Mouse (Mus musculus) C2C12 (cell line): ENCODE measurements at regions not wholly inside any gene's neighbourhood (a gene's known extent, or its start where the extent isn't known, plus 50 kb on each side); places are given as distances from the start of the nearest gene placed in this dataset.

ENCODE experiments used
- H3K27me3 ChIP-seq: one replicate; pipeline ENCODE4 v1.6.1; 2011; ENCODE audit not compliant: control insufficient read depth, insufficient read depth, insufficient read length
- H3K36me3 ChIP-seq: one replicate; pipeline ENCODE4 v1.6.1; 2011; ENCODE audit not compliant: control insufficient read depth, insufficient read depth
- H3K4me3 ChIP-seq: one replicate; pipeline ENCODE4 v1.5.1; 2011; ENCODE audit warnings: mild to moderate bottlenecking, control low read depth; ENCODE audit not compliant: poor library complexity, insufficient read depth, severe bottlenecking
- H3K79me2 ChIP-seq: one replicate; pipeline ENCODE4 v1.6.1; 2011; ENCODE audit not compliant: control insufficient read depth, insufficient read depth
- H3K79me3 ChIP-seq: one replicate; pipeline ENCODE4 v1.6.1; 2011; ENCODE audit warnings: low read depth, control low read depth
- H3ac ChIP-seq: one replicate; pipeline ENCODE3; 2011; ENCODE audit warnings: low read depth; ENCODE audit not compliant: control insufficient read depth, insufficient read length
- CEBPB ChIP-seq: IDR thresholded peaks from one replicate; pipeline ENCODE4 v1.6.1; 2011; ENCODE audit warnings: low read depth, mild to moderate bottlenecking, control low read depth, moderate library complexity
- CTCF ChIP-seq: IDR thresholded peaks from one replicate; pipeline ENCODE4 v1.5.1; 2011; ENCODE audit not compliant: control insufficient read depth, insufficient read depth, insufficient read length
- FOSL1 ChIP-seq: IDR thresholded peaks from one replicate; pipeline ENCODE4 v1.8.0; 2011; ENCODE audit warnings: mild to moderate bottlenecking, low read length; ENCODE audit not compliant: poor library complexity, insufficient read depth, severe bottlenecking
- MAX ChIP-seq: IDR thresholded peaks from one replicate; pipeline ENCODE4 v1.6.1; 2011; ENCODE audit warnings: mild to moderate bottlenecking, control low read depth
- MYOD1 ChIP-seq: IDR thresholded peaks from one replicate; pipeline ENCODE4 v1.6.1; 2011; ENCODE audit warnings: low read depth; ENCODE audit not compliant: control insufficient read depth, insufficient read length
- MYOG ChIP-seq: IDR thresholded peaks from one replicate; pipeline ENCODE4 v1.6.1; 2011; ENCODE audit not compliant: control insufficient read depth, insufficient read length; ENCODE audit errors: extremely low read depth
- USF1 ChIP-seq: IDR thresholded peaks from one replicate; pipeline ENCODE4 v1.6.1; 2011; ENCODE audit warnings: low read depth, mild to moderate bottlenecking, control low read depth, moderate library complexity

DNA sequence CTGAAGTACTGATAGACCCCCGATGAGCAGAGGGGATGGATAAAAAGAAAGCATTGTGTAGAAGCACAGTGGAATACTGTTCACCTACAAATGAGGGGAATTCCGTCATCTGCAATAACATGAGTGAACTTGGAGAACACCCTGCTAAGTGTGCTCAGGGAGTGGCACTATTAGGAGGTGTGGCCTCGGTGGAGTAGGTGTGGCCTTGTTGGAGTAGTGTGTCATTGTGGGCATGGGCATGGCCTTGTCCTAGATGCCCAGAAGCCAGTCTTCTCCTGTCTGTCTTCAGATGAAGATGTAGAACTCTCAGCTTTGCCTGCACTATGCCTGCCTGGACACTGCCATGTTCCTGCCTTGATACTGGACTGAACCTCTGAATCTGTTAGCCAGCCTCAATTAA is 86.2 kb upstream of the Kl start:
- Histone ChIP-seq H3K79me3 (no peaks in the 10 kb centered on the region), H3ac (no peak overlapping the region), H3K79me2 (no peaks in the 10 kb centered on the region), H3K27me3 (no peaks in the 10 kb centered on the region), H3K4me3 (no peak overlapping the region), H3K36me3 (no peaks in the 10 kb centered on the region)
- TF ChIP-seq MAX: no peak
- TF ChIP-seq USF1: no peak
- TF ChIP-seq CTCF: no peak
- no peak for TF ChIP-seq MYOG
- TF ChIP-seq CEBPB: no peak
- no peak for TF ChIP-seq MYOD1
- TF ChIP-seq FOSL1: no peak

GRCm38 (mm10) chr5:150869954-150870353 is 82.5 kb upstream of the Kl start:
- no peaks in the 10 kb centered on the region for H3K79me3 ChIP-seq
- H3K27me3 ChIP-seq: no peaks in the 10 kb centered on the region
- no peak for TF ChIP-seq USF1
- no peak for TF ChIP-seq MAX
- TF ChIP-seq CTCF: no peak
- no peak for TF ChIP-seq CEBPB
- no peak for TF ChIP-seq MYOD1
- no peak for TF ChIP-seq MYOG
- no peak for TF ChIP-seq FOSL1
- no peaks in the 10 kb centered on the region for H3K36me3 ChIP-seq
- no peaks in the 10 kb centered on the region for H3K79me2 ChIP-seq
- H3K4me3 ChIP-seq: no peak overlapping the region
- no peak overlapping the region for H3ac ChIP-seq

GRCm38 (mm10) chr5:150878805-150879204 is 73.6 kb upstream of the Kl start:
- Histone ChIP-seq H3ac (no peak overlapping the region), H3K27me3 (no peaks in the 10 kb centered on the region), H3K36me3 (no peaks in the 10 kb centered on the region), H3K79me2 (no peaks in the 10 kb centered on the region), H3K79me3 (no peaks in the 10 kb centered on the region), H3K4me3 (no peak overlapping the region)
- TF ChIP-seq MYOG (no peak), MYOD1 (no peak), CEBPB (no peak), CTCF (no peak), FOSL1 (no peak), MAX (no peak), USF1 (no peak)

GRCm38 (mm10) chr5:150883676-150884075 is 68.7 kb upstream of the Kl start:
- Histone ChIP-seq H3K4me3 (no peak overlapping the region), H3K79me2 (no peaks in the 10 kb centered on the region), H3K79me3 (no peaks in the 10 kb centered on the region), H3K36me3 (no peaks in the 10 kb centered on the region), H3ac (no peak overlapping the region), H3K27me3 (no peaks in the 10 kb centered on the region)
- TF ChIP-seq CEBPB: no peak
- TF ChIP-seq CTCF: no peak
- no peak for TF ChIP-seq MYOG
- TF ChIP-seq MYOD1: no peak
- no peak for TF ChIP-seq MAX
- no peak for TF ChIP-seq USF1
- no peak for TF ChIP-seq FOSL1

GRCm38 (mm10) chr5:150890086-150890485 is 62.3 kb upstream of the Kl start:
- H3K4me3 ChIP-seq: no peak overlapping the region
- no peaks in the 10 kb centered on the region for H3K79me2 ChIP-seq
- H3K27me3 ChIP-seq: no peaks in the 10 kb centered on the region
- H3ac ChIP-seq: no peak overlapping the region
- no peaks in the 10 kb centered on the region for H3K79me3 ChIP-seq
- TF ChIP-seq MYOD1: no peak
- TF ChIP-seq MAX: no peak
- TF ChIP-seq USF1: no peak
- TF ChIP-seq CTCF: no peak
- no peak for TF ChIP-seq FOSL1
- TF ChIP-seq MYOG: no peak
- no peak for TF ChIP-seq CEBPB
- no peaks in the 10 kb centered on the region for H3K36me3 ChIP-seq
